Mouse (Mus musculus): ENCODE measurements around the gene Crlf1. TPM values are rescaled to one million over a fixed set of nuclear protein-coding genes. Genes with fewer than 3 reads are reported as not detected.
A peak's percentile ranks its signal among the peaks of the same experiment; 100 is the strongest.
"Not testable (repeated sequence)": the region's sequence is repeated elsewhere in the genome, so short reads cannot be mapped to it uniquely, and the experiment has no call there.

Gene Crlf1
- total RNA-seq, 2 experiments from 2014 or later = not detected

- no peak for ATAC-seq (replicated peaks; ENCODE audit: poor library complexity)
These were observed 2.2 kb downstream of the Crlf1 start for GRCm38 (mm10) chr8:70495001-70495770.

- no peak for ATAC-seq (replicated peaks; ENCODE audit: poor library complexity)
These were observed 2.8 kb downstream of the Crlf1 start for GRCm38 (mm10) chr8:70495771-70496062.

- ATAC-seq (replicated peaks; ENCODE audit: poor library complexity) = peak; percentile 69
These were observed 7.7 kb downstream of the Crlf1 start for GRCm38 (mm10) chr8:70500386-70501301.

- no peak for ATAC-seq (replicated peaks; ENCODE audit: poor library complexity)
These were observed 9.0 kb downstream of the Crlf1 start for GRCm38 (mm10) chr8:70501820-70502529.

GRCm38 (mm10) chr8:70502540-70502939 lies 9.6 kb downstream of the Crlf1 start:
- no peak for ATAC-seq (replicated peaks; ENCODE audit: poor library complexity)

GRCm38 (mm10) chr8:70503062-70503750 lies 10.2 kb downstream of the Crlf1 start:
- peak; percentile 11; the same call in 1 of the 2 replicates for ATAC-seq (replicated peaks; ENCODE audit: poor library complexity)

GRCm38 (mm10) chr8:70504291-70504716 lies 11.3 kb downstream of the Crlf1 start:
- no peak for ATAC-seq (replicated peaks; ENCODE audit: poor library complexity)

GRCm38 (mm10) chr8:70504851-70505250 lies 11.9 kb downstream of the Crlf1 start:
- peak; percentile 26; the same call in 1 of the 2 replicates for ATAC-seq (replicated peaks; ENCODE audit: poor library complexity)

- ATAC-seq (replicated peaks; ENCODE audit: poor library complexity) = peak; percentile 5; the same call in 1 of the 2 replicates
These were observed 12.9 kb downstream of the Crlf1 start for GRCm38 (mm10) chr8:70505698-70506327.

- peak; percentile 56 for ATAC-seq (replicated peaks; ENCODE audit: poor library complexity)
These were observed 13.5 kb downstream of the Crlf1 start, which contains the start of gene Rex1bd for GRCm38 (mm10) chr8:70506328-70507026. Gene Rex1bd (minus strand): TSS chr8:70506752.

- ATAC-seq (replicated peaks; ENCODE audit: poor library complexity) = no peak
These were observed 14.1 kb downstream of the Crlf1 start for GRCm38 (mm10) chr8:70507027-70507393.

GRCm38 (mm10) chr8:70509281-70509952 lies 16.5 kb downstream of the Crlf1 start:
- ATAC-seq (replicated peaks; ENCODE audit: poor library complexity) = no peak

GRCm38 (mm10) chr8:70510228-70510915 lies 17.4 kb downstream of the Crlf1 start, which contains the start of gene Uba52:
Gene Uba52 (minus strand): TSS chr8:70510801.
- ATAC-seq (replicated peaks; ENCODE audit: poor library complexity) = peak; percentile 60

- ATAC-seq (replicated peaks; ENCODE audit: poor library complexity) = not testable (repeated sequence)
These were observed 18.2 kb downstream of the Crlf1 start for GRCm38 (mm10) chr8:70511174-70511573.

- ATAC-seq (replicated peaks; ENCODE audit: poor library complexity) = no peak
These were observed 18.8 kb downstream of the Crlf1 start for GRCm38 (mm10) chr8:70511770-70512169.

- peak; percentile 62 for ATAC-seq (replicated peaks; ENCODE audit: poor library complexity)
These were observed 19.4 kb downstream of the Crlf1 start for GRCm38 (mm10) chr8:70512253-70512903.

- no peak for ATAC-seq (replicated peaks; ENCODE audit: poor library complexity)
These were observed 20.5 kb downstream of the Crlf1 start for GRCm38 (mm10) chr8:70513441-70513840.

Measured in megakaryocyte progenitor cell, adult 5-6 weeks (primary cell).